Mouse (Mus musculus) cortical plate, adult 2 months (tissue): Measurements from ENCODE around the gene Grik4. TPM values are rescaled to one million over a fixed set of nuclear protein-coding genes. Genes with fewer than 3 reads are reported as not detected.
A peak's percentile ranks its signal among the peaks of the same experiment; 100 is the strongest.

ENCODE experiments used
- H3K27ac ChIP-seq: fragments of 200-500 bp; 2 replicates; pipeline ENCODE4 v1.5.1; 2012; ENCODE audit warnings: low read length, control low read depth, inconsistent platforms; ENCODE audit not compliant: insufficient read depth
- H3K4me1 ChIP-seq: fragments of 200-500 bp; 2 replicates; pipeline ENCODE4 v1.6.1; 2011; ENCODE audit warnings: low read length; ENCODE audit not compliant: control insufficient read depth, insufficient read depth
- H3K4me3 ChIP-seq: fragments of 200-500 bp; 2 replicates; pipeline ENCODE4 v1.5.1; 2011; ENCODE audit warnings: mild to moderate bottlenecking, low read length, control low read depth; ENCODE audit not compliant: insufficient read depth
- CTCF ChIP-seq: fragments of 200-500 bp; IDR thresholded peaks from 2 replicates; pipeline ENCODE4 v1.5.1; 2011; ENCODE audit warnings: mild to moderate bottlenecking, control low read depth, low read length; ENCODE audit not compliant: insufficient read depth; ENCODE audit errors: extremely low read depth
- POLR2A ChIP-seq: fragments of 200-500 bp; IDR thresholded peaks from 2 replicates; pipeline ENCODE4 v1.6.1; 2011; ENCODE audit warnings: mild to moderate bottlenecking, low read length, control low read depth; ENCODE audit not compliant: insufficient read depth; ENCODE audit errors: extremely low read depth
- polyA plus RNA-seq: library from polyadenylated mRNA; depleted of rRNA; stranded (reverse); fragments of >200 nt; gene quantifications from 2 replicates; pipeline ENCODE4 v1.2.3, GENCODE M21; 2012

The Grik4 gene
- polyA plus RNA-seq, 1 experiment = 10.9 TPM

DNA sequence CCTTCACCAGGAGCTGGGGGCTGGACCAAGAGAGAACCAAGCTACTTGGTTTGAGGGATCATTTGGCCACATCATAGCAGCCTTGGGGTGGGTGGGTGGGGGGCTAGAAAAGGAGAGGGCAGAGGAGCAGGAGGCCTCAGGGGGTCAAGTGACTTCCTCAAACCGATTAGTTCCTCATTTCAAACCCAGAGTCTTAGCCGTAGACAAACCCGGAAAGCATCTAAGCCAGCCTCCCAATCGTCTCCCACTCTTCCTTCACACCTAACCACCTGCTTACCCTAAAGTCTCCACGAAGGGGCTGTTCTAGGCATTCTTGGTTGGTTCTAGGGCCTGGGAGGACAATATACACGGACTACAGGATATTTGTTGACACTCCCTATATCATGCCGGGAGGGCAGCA is 881 bp upstream of the Grik4 start:
- TF ChIP-seq CTCF = no peak
- TF ChIP-seq POLR2A = no peak

DNA sequence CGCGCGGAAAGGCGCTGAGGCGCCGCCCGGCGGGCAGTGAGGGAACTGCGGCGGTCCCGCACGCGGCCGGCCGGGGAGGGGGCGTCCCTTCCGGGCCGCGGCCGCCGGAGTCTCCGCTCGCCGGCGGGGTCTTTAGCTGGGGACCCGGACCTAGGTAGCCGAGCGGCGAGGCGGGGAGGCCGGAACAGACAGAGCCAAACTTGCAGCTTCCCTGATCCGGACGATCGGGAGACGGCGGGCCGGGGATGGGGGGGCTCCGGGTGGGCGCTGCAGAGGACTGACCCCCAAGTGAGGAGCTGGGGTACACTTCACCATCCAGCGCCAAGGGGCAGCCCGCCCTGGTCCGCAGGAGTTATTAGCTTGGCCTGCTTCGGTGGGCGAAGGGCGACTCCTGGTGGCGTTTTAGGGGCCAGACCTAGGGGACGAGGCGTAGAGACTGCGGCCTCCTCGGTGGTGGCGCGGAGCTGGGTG is 278 bp upstream of the Grik4 start:
- H3K27ac ChIP-seq = no peak overlapping the region
- TF ChIP-seq CTCF (peak; percentile 75), POLR2A (no peak)
- H3K4me3 ChIP-seq = peak overlapping the region; percentile 53
- no peaks in the 10 kb centered on the region for H3K4me1 ChIP-seq

More for the DNA sequence above, 881 bp upstream of the Grik4 start:
- no peak overlapping the region for H3K27ac ChIP-seq
- H3K4me3 ChIP-seq = no peak overlapping the region
- no peaks in the 10 kb centered on the region for H3K4me1 ChIP-seq

- Histone ChIP-seq H3K4me3 (peak overlapping the region; percentile 53), H3K27ac (no peak overlapping the region), H3K4me1 (no peaks in the 10 kb centered on the region)
- TF ChIP-seq CTCF (peak; percentile 30; the same call in 1 of the 2 replicates), POLR2A (peak; percentile 7; the same call in 1 of the 2 replicates)
Measured at GRCm38 (mm10) chr9:42943057-42943529, 1.2 kb downstream of the Grik4 start.

GRCm38 (mm10) chr9:42942148-42942547 is 2.1 kb downstream of the Grik4 start:
- no peaks in the 10 kb centered on the region for H3K4me1 ChIP-seq
- peak overlapping the region; percentile 53; the same call in 1 of the 2 replicates for H3K4me3 ChIP-seq
- TF ChIP-seq POLR2A (no peak), CTCF (no peak)
- H3K27ac ChIP-seq = no peak overlapping the region

GRCm38 (mm10) chr9:42932146-42932545 is 12.1 kb downstream of the Grik4 start:
- TF ChIP-seq POLR2A = no peak
- no peak for TF ChIP-seq CTCF
- Histone ChIP-seq H3K27ac (no peak overlapping the region), H3K4me1 (peaks cover 2% of the 10 kb centered on the region), H3K4me3 (no peak overlapping the region)

GRCm38 (mm10) chr9:42927498-42927897 is 16.8 kb downstream of the Grik4 start:
- no peak overlapping the region for H3K27ac ChIP-seq
- TF ChIP-seq CTCF = no peak
- TF ChIP-seq POLR2A = no peak

GRCm38 (mm10) chr9:42926564-42926963 is 17.7 kb downstream of the Grik4 start:
- Histone ChIP-seq H3K27ac (no peak overlapping the region), H3K4me3 (no peak overlapping the region), H3K4me1 (no peaks in the 10 kb centered on the region; the same call in 1 of the 2 replicates)
- TF ChIP-seq CTCF = no peak
- TF ChIP-seq POLR2A = no peak

More at GRCm38 (mm10) chr9:42927498-42927897, 16.8 kb downstream of the Grik4 start:
- H3K4me1 ChIP-seq = no peaks in the 10 kb centered on the region; the same call in 1 of the 2 replicates
- H3K4me3 ChIP-seq = no peak overlapping the region

- peaks cover 2% of the 10 kb centered on the region; the same call in 1 of the 2 replicates for H3K4me1 ChIP-seq
- H3K4me3 ChIP-seq = no peak overlapping the region
- H3K27ac ChIP-seq = no peak overlapping the region
- TF ChIP-seq CTCF (no peak), POLR2A (no peak)
Measured at GRCm38 (mm10) chr9:42921830-42922229, 22.5 kb downstream of the Grik4 start.

GRCm38 (mm10) chr9:42920190-42920589 is 24.1 kb downstream of the Grik4 start:
- Histone ChIP-seq H3K4me3 (no peak overlapping the region), H3K27ac (no peak overlapping the region), H3K4me1 (peaks cover 2% of the 10 kb centered on the region; the same call in 1 of the 2 replicates)
- TF ChIP-seq CTCF = no peak
- TF ChIP-seq POLR2A = no peak

DNA sequence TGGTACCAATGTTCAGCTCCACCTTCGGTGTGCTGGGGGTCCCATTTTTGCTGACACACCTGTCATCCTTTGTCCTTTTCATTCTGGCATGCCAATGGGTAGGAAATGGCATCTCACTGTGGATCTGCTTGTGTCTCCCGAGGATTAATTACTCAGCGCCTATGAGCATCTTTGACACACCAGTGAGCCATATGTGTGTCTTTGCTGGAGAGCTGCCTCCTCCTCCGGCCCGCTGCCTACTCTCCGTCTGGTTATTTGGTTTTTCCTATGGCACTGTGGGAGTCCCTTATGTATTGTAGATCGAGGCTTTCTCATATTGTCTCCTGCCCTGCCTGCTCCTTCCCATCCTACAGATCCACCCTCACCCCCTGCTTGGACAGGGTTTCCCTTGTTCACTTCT is 26.4 kb downstream of the Grik4 start:
- H3K27ac ChIP-seq = no peak overlapping the region
- TF ChIP-seq POLR2A (no peak), CTCF (no peak)
- no peak overlapping the region for H3K4me3 ChIP-seq
- 0 out of 2 replicates have a peak, but pooled peaks cover 2% of the 10 kb centered on the region for H3K4me1 ChIP-seq
